Mouse (Mus musculus) neural tube, embryonic 15.5 days (tissue): Measurements from ENCODE around the gene Lcn6. TPM values are rescaled to one million over a fixed set of nuclear protein-coding genes. Genes with fewer than 3 reads are reported as not detected.
"Not testable (repeated sequence)": the region's sequence is repeated elsewhere in the genome, so short reads cannot be mapped to it uniquely, and the experiment has no call there.

Experiments
- ATAC-seq: fragments of 200-750 bp; cut with Nextera tagmentation; 2 replicates; pipeline ENCODE4 v1.8.0; 2017; ENCODE audit warnings: mild to moderate bottlenecking, moderate TSS enrichment, moderate library complexity; ENCODE audit not compliant: low FRiP score
- H3K27ac ChIP-seq: fragments of 300-500 bp; sonication (generic); replicated peaks from 2 replicates; pipeline ENCODE4 v1.5.1; 2015; ENCODE audit warnings: mild to moderate bottlenecking, inconsistent platforms
- H3K27me3 ChIP-seq: fragments of 300-500 bp; sonication (generic); replicated peaks from 2 replicates; pipeline ENCODE4 v1.6.1; 2015; ENCODE audit warnings: inconsistent platforms
- H3K36me3 ChIP-seq: fragments of 300-500 bp; sonication (generic); 2 replicates; pipeline ENCODE4 v1.6.1; 2015; ENCODE audit warnings: inconsistent platforms
- H3K4me1 ChIP-seq: fragments of 300-500 bp; sonication (generic); 2 replicates; pipeline ENCODE4 v1.6.1; 2015; ENCODE audit warnings: inconsistent platforms
- H3K4me2 ChIP-seq: fragments of 300-500 bp; sonication (generic); 2 replicates; pipeline ENCODE4 v1.6.1; 2015; ENCODE audit warnings: inconsistent platforms, mild to moderate bottlenecking, moderate library complexity
- H3K4me3 ChIP-seq: fragments of 300-500 bp; sonication (generic); replicated peaks from 2 replicates; pipeline ENCODE4 v1.5.1; 2015; ENCODE audit warnings: mild to moderate bottlenecking, inconsistent platforms
- H3K9ac ChIP-seq: fragments of 300-500 bp; sonication (generic); replicated peaks from 2 replicates; pipeline ENCODE4 v1.6.1; 2015; ENCODE audit warnings: mild to moderate bottlenecking, inconsistent platforms
- H3K9me3 ChIP-seq: fragments of 300-500 bp; sonication (generic); replicated peaks from 2 replicates; pipeline ENCODE4 v1.6.1; 2016; ENCODE audit warnings: inconsistent platforms
- WGBS: fragments of 180-500 bp; shearing (Covaris S2); methylation state at CpG from one replicate; pipeline ENCODE4 v1.1.7; 2015; ENCODE audit warnings: mixed read lengths; 5-methylcytosine and 5-hydroxymethylcytosine counted together
- polyA plus RNA-seq: library from polyadenylated mRNA; unstranded; fragments of >200 nt; fragmentation: Nextera tagmentation; extraction: Ambion mirVana; gene quantifications from 2 replicates; pipeline ENCODE4 v1.2.1, GENCODE M21; 2015

The Lcn6 gene
- polyA plus RNA-seq, 1 experiment from 2014 or later: not detected

DNA sequence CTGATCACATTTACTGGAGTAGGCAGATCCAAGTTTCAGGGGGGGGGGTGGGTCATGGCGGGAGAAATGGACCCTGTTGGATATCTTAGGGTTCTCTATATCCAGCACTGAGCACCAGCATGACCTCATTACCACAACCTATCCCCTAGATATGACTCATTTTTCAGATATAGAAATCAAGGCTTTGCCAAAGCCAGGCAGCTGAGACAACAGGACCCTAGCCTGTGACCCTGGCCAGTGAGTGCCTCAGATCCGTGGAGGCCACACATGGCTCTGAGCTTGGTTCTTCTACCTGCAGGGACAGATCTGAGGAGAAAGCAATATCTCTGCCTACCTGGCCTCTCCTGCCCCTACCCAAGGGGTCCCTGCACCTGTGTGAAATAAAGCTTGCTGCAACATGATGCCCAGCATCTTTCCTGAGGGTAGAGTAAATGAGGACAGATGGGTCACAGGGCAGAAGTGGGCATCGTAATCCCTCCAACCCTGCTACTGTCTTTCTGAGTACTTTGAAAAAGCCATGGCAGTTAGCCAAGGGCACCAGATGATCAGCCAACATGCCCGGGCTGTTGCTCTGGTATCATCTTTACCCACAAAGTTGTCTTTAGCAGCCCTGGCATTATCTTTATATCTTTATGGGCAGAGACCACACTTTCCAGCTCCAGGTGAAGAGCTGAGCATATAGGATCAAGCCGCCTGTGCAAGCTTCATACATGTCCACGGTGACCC, 15.2 kb upstream of the Lcn6 start:
- Histone ChIP-seq H3K9me3 (no peaks in the 10 kb centered on the region), H3K27ac (no peak overlapping the region), H3K4me1 (no peaks in the 10 kb centered on the region), H3K36me3 (no peaks in the 10 kb centered on the region), H3K4me3 (no peak overlapping the region), H3K27me3 (no peaks in the 10 kb centered on the region), H3K9ac (no peak overlapping the region), H3K4me2 (no peak overlapping the region)
- ATAC-seq: no peak
- WGBS: 84% methylated on average over 6 of the region's 6 CpGs

DNA sequence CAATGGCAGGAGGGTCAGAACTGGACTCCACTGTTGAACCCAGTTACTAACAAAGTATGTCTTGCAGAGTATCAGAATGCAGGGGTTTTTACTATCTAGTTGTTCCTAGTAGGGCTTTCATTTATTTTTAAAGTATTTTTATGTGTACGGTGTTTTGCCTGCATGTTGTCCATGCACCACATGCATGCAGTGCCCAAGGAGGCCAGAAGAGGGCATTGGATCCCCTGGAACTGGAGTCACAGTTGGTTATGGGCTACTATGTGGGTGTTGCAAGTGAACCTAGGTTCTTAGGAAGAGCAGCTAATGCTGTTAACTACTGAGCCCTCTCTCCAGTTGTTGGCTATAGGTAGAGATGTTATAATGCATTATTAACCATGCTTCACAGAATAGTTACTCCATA, 13.1 kb upstream of the Lcn6 start:
- Histone ChIP-seq H3K9ac (no peak overlapping the region), H3K4me3 (no peak overlapping the region), H3K4me2 (no peak overlapping the region), H3K36me3 (no peaks in the 10 kb centered on the region), H3K4me1 (no peaks in the 10 kb centered on the region), H3K27ac (no peak overlapping the region), H3K9me3 (no peaks in the 10 kb centered on the region), H3K27me3 (no peaks in the 10 kb centered on the region)
- WGBS: 66% methylated on average over 1 of the region's 1 CpGs
- ATAC-seq: no peak

DNA sequence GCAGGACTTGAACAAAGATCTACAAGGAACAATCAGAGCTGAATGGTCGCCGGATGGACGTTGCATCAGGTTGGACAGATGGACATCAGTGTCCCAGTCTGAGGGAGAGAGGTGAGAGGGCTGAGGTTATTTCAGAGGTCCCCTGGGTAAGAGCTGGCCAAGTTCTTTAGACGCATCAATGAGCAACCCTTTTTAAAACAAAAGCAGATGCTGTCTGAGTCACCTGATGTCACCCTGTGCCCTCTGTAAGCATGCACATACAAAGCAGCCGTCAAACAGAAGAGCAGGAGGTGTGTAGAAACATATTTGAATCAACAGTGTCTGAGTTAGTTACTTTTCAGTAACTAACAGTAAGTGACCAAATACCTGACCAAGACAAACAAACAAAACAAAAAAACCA, 12.5 kb upstream of the Lcn6 start:
- H3K27ac ChIP-seq: no peak overlapping the region
- no peaks in the 10 kb centered on the region for H3K36me3 ChIP-seq
- no peaks in the 10 kb centered on the region for H3K4me1 ChIP-seq
- no peaks in the 10 kb centered on the region for H3K27me3 ChIP-seq
- 90% methylated on average over 5 of the region's 5 CpGs for WGBS
- no peaks in the 10 kb centered on the region for H3K9me3 ChIP-seq
- H3K4me3 ChIP-seq: no peak overlapping the region
- ATAC-seq: no peak
- no peak overlapping the region for H3K9ac ChIP-seq
- no peak overlapping the region for H3K4me2 ChIP-seq

DNA sequence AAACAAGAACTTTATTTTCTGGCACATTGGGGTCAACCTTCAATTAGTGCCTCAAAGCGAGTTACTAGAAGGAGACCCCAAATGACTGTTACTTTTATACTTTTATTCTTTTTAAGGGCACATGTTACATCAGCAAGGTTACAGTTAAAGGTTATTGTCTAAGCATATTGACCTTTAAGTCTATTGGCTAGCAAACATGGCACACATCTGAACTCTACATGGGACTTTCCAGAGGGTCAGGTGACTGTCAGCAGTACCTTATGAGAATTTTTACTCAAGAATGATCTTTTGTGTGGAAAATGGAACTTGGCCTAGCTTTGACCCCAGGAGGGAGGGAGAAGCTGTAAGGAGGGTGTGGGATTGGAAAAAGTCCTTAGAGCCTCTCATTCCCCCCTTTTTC, 10.1 kb upstream of the Lcn6 start:
- H3K9me3 ChIP-seq: no peaks in the 10 kb centered on the region
- no peak overlapping the region for H3K27ac ChIP-seq
- H3K4me1 ChIP-seq: no peaks in the 10 kb centered on the region
- no peak overlapping the region for H3K9ac ChIP-seq
- no peaks in the 10 kb centered on the region for H3K27me3 ChIP-seq
- H3K4me3 ChIP-seq: no peak overlapping the region
- H3K36me3 ChIP-seq: no peaks in the 10 kb centered on the region
- WGBS: 68% methylated on average over 1 of the region's 1 CpGs
- H3K4me2 ChIP-seq: no peak overlapping the region
- ATAC-seq: no peak

DNA sequence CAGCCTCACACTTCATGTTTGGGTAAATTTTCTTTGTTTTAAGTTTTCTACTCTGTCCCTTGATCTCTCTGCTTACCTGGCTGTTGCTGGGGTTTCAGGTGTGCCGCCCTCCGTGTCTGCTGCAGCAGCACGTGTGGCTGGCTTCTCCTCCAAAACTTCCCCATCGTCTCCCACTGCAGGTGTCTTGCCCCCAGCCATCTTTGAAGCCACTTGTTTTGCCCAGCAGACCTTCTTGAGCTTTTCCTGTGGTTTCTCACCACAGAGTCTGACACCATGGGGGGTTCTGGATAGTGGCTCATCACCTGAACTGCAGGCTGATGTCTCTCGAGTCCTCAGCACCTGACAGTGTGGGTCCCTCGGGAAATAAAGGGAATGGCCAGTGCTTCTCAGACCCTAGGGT, 3.0 kb downstream of the Lcn6 start:
- H3K27me3 ChIP-seq: no peaks in the 10 kb centered on the region; the same call in 1 of the 2 replicates
- H3K4me2 ChIP-seq: no peak overlapping the region
- H3K4me3 ChIP-seq: no peak overlapping the region
- no peak overlapping the region for H3K27ac ChIP-seq
- WGBS: 84% methylated on average over 6 of the region's 6 CpGs
- no peak for ATAC-seq
- H3K4me1 ChIP-seq: no peaks in the 10 kb centered on the region
- H3K9ac ChIP-seq: no peak overlapping the region
- H3K9me3 ChIP-seq: no peaks in the 10 kb centered on the region
- H3K36me3 ChIP-seq: no peaks in the 10 kb centered on the region

DNA sequence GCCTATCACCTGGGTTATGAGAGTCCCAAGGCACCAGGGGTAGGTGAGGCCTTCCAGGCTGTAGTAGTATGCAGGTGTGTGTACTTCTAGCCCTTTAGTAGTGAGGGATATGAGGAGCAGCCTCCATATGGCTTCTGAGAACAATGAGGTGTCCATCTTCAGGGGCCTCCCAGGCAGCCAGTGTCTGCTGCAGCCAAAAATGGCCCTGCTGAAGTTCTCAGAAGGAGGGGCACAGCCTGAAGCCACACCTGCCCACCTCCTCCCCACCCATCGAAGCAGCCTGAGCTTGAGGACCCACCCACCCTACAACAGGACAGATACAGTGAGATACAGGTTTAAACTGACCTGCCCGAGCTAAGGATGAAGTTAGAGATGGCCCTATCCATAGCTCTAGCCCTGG, 5.8 kb downstream of the Lcn6 start, which contains the start of gene Lcn10:
Lcn10 (plus strand) TSS at position 301 of the 400 bp plus-strand sequence.
- H3K9me3 ChIP-seq: no peaks in the 10 kb centered on the region
- no peaks in the 10 kb centered on the region for H3K27me3 ChIP-seq

DNA sequence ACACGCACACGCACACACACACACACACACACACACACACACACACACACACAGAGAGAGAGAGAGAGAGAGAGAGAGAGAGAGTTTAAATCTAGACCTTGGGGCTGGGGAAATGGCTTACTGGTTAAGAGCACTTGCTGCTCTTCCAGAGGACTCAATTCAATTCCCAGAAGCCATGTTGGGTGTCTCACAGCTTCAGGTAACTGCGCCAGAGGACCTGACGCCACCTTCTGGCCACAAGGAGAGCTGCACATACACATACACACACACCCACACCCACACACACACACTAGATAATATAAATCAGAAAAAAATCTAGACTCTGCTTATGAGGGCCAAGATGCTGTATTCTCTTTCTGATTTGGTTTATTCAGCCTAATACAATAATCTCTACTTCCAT, 10.4 kb downstream of the Lcn6 start:
- H3K36me3 ChIP-seq: no peaks in the 10 kb centered on the region
- H3K4me2 ChIP-seq: no peak overlapping the region
- H3K9me3 ChIP-seq: no peaks in the 10 kb centered on the region
- WGBS: 72% methylated on average over 4 of the region's 4 CpGs
- no peak overlapping the region for H3K9ac ChIP-seq
- no peak for ATAC-seq
- no peaks in the 10 kb centered on the region for H3K4me1 ChIP-seq
- no peak overlapping the region for H3K27ac ChIP-seq
- H3K27me3 ChIP-seq: no peaks in the 10 kb centered on the region
- no peak overlapping the region for H3K4me3 ChIP-seq

More for the DNA sequence above, 5.8 kb downstream of the Lcn6 start, which contains the start of gene Lcn10:
- ATAC-seq: no peak
- Histone ChIP-seq H3K27ac (no peak within 1 kb of the TSS), H3K9ac (no peak within 1 kb of the TSS), H3K4me1 (no peaks in the 10 kb centered on the region), H3K36me3 (no peaks in the 10 kb centered on the region), H3K4me3 (no peak within 1 kb of the TSS), H3K4me2 (no peak within 1 kb of the TSS)
- WGBS: 66% methylated on average over 2 of the region's 2 CpGs

DNA sequence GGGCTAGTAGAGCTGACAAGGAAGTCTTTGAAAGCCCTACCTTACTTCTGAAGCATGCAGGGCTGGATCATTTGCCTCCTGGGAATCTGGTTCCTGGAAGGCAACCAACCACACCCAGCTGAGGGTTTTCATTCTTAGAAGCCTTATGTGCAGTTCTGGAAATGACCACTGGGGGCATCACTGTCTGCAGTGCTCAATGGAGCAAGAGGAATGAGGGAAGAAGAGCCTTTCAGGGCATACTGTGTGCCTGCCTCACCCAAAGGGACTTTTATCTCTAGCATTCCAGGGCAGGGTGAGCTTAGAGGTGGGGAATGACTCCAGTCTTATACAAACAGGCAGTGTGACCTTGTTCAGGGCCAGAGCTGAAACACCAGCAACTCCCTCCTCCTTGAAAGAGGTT, 18.0 kb downstream of the Lcn6 start:
- Histone ChIP-seq H3K27ac (no peak overlapping the region), H3K36me3 (no peaks in the 10 kb centered on the region), H3K4me1 (no peaks in the 10 kb centered on the region), H3K4me2 (no peak overlapping the region), H3K9ac (no peak overlapping the region), H3K27me3 (no peaks in the 10 kb centered on the region), H3K4me3 (no peak overlapping the region), H3K9me3 (no peaks in the 10 kb centered on the region)
- no peak for ATAC-seq

DNA sequence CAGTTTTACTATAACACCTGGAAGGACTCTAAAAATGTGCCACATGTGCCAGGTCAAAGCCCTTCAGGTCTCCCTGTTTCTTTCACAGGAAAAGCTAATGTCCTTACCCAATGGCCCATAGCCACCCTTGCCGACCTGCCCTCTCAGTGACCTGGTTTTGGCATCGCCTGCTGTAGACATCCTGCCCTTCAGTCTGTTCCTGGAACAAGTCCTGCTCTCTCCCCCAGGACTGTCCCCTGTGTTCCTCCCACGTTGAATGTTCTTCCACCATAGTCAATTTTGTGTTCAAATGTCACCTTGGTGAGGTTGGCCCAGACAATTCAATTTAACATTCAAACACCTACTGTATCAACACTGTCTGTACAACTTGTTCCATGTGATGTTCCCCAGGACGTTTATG, 20.4 kb downstream of the Lcn6 start:
- no peaks in the 10 kb centered on the region for H3K9me3 ChIP-seq
- WGBS: 66% methylated on average over 4 of the region's 4 CpGs
- H3K4me1 ChIP-seq: no peaks in the 10 kb centered on the region
- H3K4me2 ChIP-seq: no peak overlapping the region
- H3K36me3 ChIP-seq: no peaks in the 10 kb centered on the region
- H3K27ac ChIP-seq: no peak overlapping the region
- no peak overlapping the region for H3K4me3 ChIP-seq
- H3K9ac ChIP-seq: no peak overlapping the region
- ATAC-seq: no peak
- no peaks in the 10 kb centered on the region for H3K27me3 ChIP-seq

DNA sequence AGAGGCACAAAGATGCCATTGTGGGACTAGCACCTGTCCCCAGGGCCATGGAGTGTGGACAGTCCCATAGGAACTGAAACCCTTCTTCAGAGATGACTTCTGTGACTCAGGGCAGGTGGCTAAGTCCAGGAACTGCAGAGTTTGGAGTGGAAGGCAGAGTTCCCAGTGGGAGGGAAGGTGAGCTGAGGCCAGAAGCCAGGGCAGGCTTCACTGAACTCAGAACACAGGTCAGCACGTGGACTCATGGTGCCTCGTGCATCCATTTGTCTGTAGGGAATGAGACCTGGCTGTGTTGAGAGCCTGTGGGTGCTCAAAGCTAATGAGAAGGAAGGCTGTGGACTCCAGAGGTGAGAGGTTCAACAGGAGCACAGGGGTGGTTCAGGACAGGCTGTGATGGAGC, 22.1 kb downstream of the Lcn6 start:
- Histone ChIP-seq H3K4me3 (no peak overlapping the region), H3K4me1 (no peaks in the 10 kb centered on the region), H3K36me3 (no peaks in the 10 kb centered on the region), H3K4me2 (no peak overlapping the region), H3K27ac (no peak overlapping the region), H3K9me3 (no peaks in the 10 kb centered on the region), H3K9ac (no peak overlapping the region), H3K27me3 (no peaks in the 10 kb centered on the region)
- WGBS: 86% methylated on average over 2 of the region's 2 CpGs
- no peak for ATAC-seq

DNA sequence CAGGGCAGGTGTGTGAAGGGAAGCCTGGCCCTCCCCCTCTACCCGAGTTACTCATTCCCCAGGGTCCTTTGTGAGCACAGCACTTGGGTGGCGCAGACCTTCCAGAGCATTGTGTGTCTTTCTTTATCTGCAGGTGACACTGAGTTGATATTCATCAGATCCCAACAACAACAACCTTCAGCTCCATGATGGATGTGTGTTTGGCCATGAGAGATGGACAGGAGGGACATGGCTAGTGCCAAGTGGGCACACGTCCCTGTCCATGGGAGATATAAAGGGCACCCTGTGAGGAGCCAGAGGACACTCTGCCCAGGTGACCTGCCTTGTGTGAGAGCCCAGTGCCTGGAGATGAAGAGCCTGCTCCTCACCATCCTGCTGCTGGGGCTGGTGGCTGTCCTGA, 23.2 kb downstream of the Lcn6 start, which contains the start of gene Obp2a:
Obp2a (plus strand) TSS at position 301 of the 400 bp plus-strand sequence.
- H3K9me3 ChIP-seq, H3K4me2 ChIP-seq, H3K27me3 ChIP-seq, ATAC-seq, H3K36me3 ChIP-seq, H3K9ac ChIP-seq, H3K27ac ChIP-seq, H3K4me3 ChIP-seq, H3K4me1 ChIP-seq: not testable (repeated sequence)
- WGBS: 90% methylated on average over 3 of the region's 3 CpGs

DNA sequence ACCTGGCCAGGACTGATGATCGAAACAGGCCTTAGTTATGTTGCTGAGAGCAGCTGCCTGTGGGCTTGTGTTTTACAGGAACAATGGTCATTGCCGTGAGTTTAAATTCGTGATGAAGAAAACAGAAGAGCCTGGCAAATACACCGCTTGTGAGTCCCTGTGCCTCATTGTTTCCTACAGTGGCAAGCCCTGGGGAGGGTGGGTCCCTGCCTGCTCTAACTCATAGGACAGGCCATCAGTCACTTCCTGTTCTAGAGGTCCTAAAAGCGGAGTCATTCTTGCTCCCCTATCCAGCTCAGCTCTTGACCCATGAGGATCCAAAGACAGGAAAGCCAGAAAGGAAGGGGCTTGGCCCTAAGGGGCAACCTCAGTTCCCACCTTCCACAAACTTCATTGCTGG, 24.4 kb downstream of the Lcn6 start:
- Histone ChIP-seq H3K4me2 (no peak overlapping the region), H3K9me3 (no peaks in the 10 kb centered on the region), H3K4me1 (peaks cover 2% of the 10 kb centered on the region; the same call in 1 of the 2 replicates), H3K9ac (no peak overlapping the region), H3K27ac (no peak overlapping the region), H3K27me3 (0 out of 2 replicates have a peak, but pooled peaks cover 3% of the 10 kb centered on the region), H3K36me3 (no peaks in the 10 kb centered on the region), H3K4me3 (no peak overlapping the region)
- no peak for ATAC-seq
- WGBS: 88% methylated on average over 5 of the region's 5 CpGs
